Mouse (Mus musculus): ENCODE results near the gene Plxna1.

DNA sequence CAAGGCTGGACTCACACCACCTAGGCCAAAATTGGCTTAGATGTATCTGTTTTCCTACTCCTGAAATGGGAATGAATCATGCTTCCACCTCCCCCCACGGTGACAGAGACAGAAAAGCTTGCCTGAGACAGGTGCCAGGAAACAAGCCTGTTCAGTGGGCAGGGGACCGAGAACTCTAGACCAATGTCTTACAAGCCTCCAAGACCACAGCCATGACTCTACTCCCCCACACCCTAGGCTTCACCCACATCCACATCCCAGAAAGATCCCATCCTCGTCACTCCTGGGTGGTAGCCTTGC, 17.0 kb downstream of the Plxna1 start:
- TF ChIP-seq ZC3H11A (IDR thresholded peaks at IDR 0.05; ENCODE audit: low read depth, low read length) (no peak), EP300 (IDR thresholded peaks at IDR 0.05; ENCODE audit: low read depth in 1 of 2, low read length in 2 of 2) (no peak), NRF1 (IDR thresholded peaks at IDR 0.05; ENCODE audit: insufficient read depth, low read depth, low read length, poor library complexity, severe bottlenecking) (no peak), MAX (IDR thresholded peaks at IDR 0.05; ENCODE audit: low read length) (no peak), CTCF (IDR thresholded peaks at IDR 0.05 in 2 of 3, conservative IDR thresholded peaks at IDR 0.05 in 1 of 3; ENCODE audit: control insufficient read depth in 1 of 3, insufficient read depth in 1 of 3, low read depth in 2 of 3, low read length in 3 of 3, poor library complexity in 1 of 3, severe bottlenecking in 1 of 3) (no peak), UBTF (IDR thresholded peaks at IDR 0.05; ENCODE audit: borderline replicate concordance, insufficient read depth, low read depth, low read length) (no peak), RCOR1 (IDR thresholded peaks at IDR 0.05; ENCODE audit: low read depth, low read length) (no peak), TCF12 (IDR thresholded peaks at IDR 0.05; ENCODE audit: low read depth, low read length) (no peak), GATA1 (IDR thresholded peaks at IDR 0.05; ENCODE audit: low read depth, low read length) (no peak), USF1 (IDR thresholded peaks at IDR 0.05; ENCODE audit: low read depth, low read length) (no peak), KAT2A (conservative IDR thresholded peaks at IDR 0.05; ENCODE audit: low read depth, low read length) (no peak), CHD1 (IDR thresholded peaks at IDR 0.05; ENCODE audit: low read depth, low read length) (no peak), E2F4 (IDR thresholded peaks at IDR 0.05; ENCODE audit: borderline replicate concordance, low read depth, low read length) (no peak)

Data from MEL (cell line).